Mouse (Mus musculus): ENCODE measurements at regions not wholly inside any gene's neighbourhood (a gene's known extent, or its start where the extent isn't known, plus 50 kb on each side); places are given as distances from the start of the nearest gene placed in this dataset.

DNA sequence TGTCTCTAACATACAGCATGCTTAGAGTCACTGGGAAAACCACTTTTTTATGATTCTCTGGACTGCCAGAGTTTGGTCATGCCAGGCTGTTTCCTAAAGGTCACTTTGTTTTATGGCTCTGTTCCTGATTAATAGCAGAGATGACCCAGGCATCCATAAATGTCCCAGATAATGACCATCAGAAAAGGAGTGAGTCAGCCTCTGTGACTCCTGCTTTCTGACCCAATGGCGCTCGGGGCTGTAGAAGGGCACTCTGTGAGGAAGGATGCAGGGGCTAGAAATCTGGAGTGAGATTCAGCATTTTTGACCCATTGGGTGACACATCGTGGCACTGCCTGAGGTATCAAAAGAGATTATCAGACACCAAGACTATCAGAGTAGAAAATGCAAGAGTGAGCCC lies 180.3 kb downstream of the Cartpt start:
- TF ChIP-seq CTCF (IDR thresholded peaks at IDR 0.05; ENCODE audit: control insufficient read depth, insufficient read depth, insufficient replicate concordance, low read depth, low read length) = no peak
- TF ChIP-seq POLR2A (IDR thresholded peaks at IDR 0.05; ENCODE audit: control insufficient read depth, low read depth, low read length) = no peak

Measured in testis, adult 2 months (tissue).